Mouse (Mus musculus) A20 (cell line): ENCODE measurements at regions not wholly inside any gene's neighbourhood (a gene's known extent, or its start where the extent isn't known, plus 50 kb on each side); places are given as distances from the start of the nearest gene placed in this dataset.
"Not testable (repeated sequence)": the region's sequence is repeated elsewhere in the genome, so short reads cannot be mapped to it uniquely, and the experiment has no call there.

Source experiments
- DNase-seq: peaks from one replicate; pipeline ENCODE4 v3.0.0-alpha.2; 2011; ENCODE audit warnings: low read depth, low spot score

DNA sequence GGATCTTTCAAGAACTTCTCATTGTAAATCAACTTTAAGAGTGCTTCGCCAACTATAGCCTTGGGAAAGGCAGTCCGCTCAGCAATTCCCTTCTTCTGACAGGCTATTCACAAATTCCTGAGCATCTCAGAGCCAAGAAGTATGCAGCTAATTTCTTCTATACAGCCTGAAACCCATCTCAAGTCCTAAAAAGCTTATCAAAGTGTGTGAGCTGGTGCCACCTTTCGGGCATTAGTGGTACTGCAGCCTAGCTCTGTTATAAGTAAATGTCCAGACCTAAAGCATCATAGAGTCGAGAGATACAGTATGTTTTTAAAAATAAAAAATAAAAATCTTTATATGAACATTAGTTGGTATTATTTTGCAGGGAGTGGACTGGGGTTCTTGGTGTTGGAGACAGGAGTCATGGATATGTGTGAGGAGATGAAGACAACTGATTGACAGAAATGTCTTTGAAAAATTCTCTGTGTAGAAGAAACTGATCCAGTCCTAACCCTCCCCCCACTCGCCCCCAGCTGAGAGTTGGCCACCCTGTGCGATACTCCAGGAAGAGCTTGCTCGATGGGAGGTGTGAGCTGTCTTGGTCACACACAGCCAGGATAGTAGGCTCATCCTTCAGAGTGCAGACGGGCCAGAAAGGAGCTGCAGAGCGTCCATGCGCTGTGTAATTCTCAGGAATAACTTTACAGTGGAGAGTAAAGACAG lies 56.4 kb downstream of the Bod1 start:
- DNase-seq = peak; percentile 44

DNA sequence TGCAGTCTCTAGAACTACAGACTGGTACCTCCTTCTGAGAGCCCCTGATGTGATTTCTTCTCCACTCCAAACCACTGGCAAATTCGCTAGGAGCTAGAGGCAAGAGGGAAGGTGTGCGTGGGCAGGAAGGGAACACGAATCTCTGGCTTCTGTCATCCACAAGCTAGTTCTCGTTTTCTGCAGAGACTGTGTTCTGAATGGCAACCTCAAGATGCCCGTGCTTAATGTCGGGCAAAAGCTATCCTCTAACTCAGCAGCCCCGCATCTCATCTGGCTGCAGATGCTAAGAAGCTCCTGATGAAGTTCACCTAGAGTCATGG lies 57.3 kb downstream of the Bod1 start:
- no peak for DNase-seq

DNA sequence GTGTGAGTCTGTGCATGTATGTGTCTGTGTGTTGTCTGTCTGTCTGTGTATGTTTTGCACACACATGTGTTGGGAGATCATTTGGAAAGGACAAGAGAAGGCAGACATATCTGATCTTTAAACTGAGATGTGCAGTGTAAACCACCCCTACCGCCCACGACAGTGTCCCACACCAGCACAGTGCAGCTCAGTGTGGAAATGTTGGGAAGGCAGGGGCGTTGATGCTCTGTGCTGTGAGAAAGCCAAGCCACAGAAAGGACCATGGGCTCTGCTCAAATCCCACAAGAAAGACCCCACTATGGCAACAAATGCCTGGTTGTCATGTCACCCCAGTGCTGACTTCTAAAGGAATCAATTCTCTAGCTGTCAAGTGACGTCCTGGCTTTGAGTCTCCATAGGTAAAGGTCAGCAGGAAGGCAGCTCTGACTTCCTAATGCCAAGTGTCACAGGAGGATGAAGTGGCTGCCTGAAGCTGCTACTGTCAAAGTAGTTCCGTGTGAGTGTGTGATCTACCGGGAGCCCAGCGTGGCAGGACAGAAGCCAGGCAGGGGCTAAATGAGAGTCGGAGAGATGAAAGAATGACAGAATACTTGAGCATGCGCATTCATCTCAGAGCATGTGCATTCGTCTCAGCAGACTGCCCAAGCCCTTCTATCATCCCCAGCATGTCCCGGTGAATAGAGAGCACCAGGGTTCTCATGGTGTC lies 57.8 kb downstream of the Bod1 start:
- DNase-seq = no peak

DNA sequence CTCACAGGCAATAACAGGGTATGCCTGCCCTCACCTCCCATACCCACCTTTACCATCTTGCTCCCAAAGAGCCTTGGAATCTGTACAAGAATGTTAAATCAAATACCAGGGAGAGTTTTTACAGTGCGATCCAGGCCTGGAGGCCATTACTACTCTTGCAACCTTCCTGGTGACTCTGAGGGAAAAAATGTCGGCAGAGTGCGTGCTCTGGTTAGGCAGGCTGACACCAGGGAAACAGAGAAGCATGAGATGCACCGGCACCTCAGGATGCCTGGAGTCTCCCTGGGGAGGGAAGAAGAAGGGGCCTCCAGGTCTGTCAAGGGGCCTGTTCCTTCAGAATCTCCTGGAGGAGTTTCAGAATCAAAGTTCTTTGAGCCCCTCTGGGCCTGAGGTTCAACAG lies 63.2 kb downstream of the Bod1 start:
- DNase-seq = no peak

DNA sequence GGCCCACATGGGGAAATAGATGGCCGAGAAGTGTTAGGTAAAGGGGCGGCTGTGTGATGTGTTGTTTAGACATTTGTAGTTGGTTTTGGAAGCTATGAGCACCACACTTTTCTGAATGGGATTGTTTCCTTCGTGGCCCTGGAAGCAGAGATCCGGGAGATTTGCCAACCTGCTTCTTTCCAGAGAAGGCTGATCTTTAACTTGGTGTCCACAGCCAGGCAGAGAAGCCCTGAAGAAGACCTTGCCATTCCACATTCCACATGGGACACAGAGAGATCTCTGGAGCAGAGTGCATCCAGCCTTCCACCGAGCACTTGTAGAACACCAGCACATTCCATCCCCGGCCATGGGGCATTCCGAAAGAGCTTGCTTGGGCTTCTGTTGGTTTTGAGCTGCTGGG lies 70.2 kb downstream of the Bod1 start:
- DNase-seq = no peak

GRCm38 (mm10) chr11:31593604-31594003 lies 78.1 kb downstream of the Bod1 start:
- no peak for DNase-seq

GRCm38 (mm10) chr11:31592061-31592460 lies 79.6 kb downstream of the Bod1 start:
- no peak for DNase-seq

DNA sequence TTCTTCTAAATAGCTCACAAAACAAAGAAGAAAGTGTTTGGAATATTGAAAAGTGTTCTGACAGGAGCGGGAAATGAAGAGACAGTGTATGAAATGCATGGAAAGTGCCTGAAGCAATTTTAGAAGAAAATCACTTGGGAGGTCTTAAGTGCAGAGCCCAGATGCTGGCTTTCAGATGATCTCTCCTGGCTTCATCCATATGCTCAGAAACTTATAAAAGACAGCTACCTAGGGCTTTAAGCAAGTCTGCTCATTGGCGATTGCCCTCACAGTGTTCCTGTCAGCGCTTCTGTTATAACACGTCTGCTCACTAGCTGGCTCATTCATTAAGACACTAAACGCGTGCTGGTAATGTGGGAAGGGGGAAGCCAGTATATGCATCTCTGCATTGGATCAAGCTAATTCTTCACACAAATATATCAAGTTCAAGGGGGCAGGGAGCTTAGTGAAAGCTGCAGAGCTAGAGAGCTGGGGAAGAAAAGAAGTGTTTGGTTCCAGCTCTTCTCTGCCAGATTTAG lies 80.6 kb downstream of the Bod1 start:
- DNase-seq = no peak

GRCm38 (mm10) chr11:31574941-31575340 lies 96.7 kb downstream of the Bod1 start:
- DNase-seq = no peak

DNA sequence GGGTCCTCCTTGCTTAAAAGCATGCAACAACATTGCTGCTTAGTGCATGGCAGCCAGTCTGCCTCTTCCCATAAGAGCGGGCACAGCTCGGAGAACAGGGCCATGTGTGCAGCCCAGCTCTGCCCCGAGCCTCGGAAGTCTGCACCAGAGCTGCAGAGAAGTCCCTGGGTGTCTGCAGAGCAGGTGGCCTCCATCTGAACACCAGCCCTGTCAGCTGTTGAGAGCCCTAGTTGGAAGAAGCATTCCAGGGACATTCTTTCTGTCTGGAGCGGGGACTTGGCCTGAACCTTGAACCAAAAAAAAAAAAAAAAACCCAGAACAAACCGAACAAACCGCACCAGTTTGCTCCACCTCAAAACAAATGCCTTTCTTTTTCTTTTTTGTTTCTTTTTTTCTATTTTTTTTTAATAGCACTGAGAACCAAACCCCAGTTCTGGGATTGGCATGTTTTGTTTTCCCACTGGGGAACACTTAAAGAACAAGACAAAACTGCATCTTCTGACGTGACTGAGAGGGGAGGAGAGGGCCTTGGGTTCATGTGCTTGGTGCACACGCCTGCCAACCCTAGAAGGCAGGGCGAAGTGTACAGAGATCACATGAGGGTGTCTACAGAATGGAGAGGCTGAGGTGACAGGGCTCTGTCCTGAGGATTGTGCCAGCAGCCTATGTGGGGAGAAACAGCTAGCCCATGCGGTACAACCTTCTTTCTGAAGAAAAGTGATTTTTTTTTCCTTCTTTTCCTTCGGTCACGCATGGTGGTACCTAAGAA lies 106.8 kb downstream of the Bod1 start:
- DNase-seq = no peak

DNA sequence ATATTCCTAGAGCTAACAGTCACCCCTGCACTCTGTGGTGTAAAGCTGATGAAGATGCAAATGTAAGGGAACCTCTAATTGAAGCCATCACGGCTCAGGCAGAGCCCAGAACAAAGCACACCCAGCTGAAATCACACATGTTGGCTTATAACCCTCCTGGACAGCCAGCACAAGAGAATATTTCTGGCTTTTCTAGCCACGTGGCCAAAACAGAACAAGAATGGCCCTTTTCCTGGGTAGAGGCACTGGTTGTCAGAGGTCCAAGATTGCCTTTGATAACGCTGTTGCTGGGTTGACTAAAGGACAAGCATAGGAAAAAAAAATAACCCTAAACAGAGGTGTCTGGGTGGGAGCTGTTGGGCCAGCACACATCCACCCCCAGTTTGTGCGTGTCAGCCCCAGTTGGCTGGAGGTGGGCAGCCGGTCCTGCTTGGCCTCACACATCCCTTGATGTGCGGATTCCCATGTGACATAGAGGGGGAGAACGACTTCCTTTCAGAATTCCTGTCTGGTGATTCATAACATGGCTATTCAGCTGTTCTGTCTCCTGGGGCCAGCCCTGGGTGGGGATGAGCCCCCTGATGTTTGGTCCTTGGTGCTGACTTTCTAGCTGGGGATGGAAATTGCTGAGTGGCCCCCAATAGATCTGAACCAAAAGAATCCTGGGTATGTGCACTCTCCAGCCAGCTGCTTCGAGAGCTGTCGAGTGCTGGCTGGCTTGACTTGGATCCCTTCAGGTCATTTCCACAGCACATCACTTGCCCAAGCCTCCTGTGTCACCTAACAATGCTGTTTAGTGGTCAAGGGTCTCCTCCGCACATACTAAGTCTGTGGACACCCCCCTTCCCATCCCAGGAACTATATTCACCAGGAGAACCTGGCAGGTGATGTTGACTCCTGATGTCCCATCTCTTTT lies 107.6 kb downstream of the Bod1 start:
- DNase-seq = no peak

DNA sequence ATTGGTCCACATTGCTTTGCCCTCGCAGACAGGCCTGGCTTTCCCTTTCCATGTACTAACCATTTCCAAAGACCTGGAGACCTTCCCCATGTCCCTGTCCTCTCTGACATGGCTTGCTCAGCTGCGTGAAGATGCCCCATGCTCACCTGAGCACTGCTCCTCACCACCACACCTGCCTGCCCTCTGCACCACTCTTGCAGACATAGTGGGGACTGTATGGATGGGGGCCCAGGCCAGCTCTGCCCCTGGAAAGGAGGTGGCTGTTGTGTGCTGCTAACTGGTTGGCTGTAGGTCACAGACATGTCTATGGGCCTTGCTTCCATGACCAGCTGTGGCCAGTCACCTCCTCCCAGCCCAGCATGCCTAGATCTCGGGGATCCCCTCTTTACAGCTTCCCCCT lies 108.7 kb downstream of the Bod1 start:
- no peak for DNase-seq

DNA sequence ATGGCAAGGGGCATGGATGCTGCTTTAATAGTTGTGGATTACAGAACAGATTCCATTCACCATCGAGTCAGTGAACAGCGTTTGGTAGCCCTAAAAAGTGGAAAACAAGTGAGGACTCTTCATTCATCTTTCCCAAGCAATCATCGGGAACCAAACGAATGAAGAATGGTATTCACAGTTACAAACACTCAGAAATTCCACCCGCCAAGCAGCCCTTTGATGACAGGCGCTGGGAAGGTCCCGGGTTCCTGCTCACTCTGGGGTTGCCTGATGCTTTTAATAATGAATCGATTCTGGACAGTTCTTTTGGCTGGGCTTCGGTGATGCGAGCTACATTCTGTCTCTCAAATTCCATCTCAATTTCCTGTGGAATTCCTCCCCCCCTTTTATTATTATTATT lies 110.9 kb downstream of the Bod1 start:
- DNase-seq = no peak

DNA sequence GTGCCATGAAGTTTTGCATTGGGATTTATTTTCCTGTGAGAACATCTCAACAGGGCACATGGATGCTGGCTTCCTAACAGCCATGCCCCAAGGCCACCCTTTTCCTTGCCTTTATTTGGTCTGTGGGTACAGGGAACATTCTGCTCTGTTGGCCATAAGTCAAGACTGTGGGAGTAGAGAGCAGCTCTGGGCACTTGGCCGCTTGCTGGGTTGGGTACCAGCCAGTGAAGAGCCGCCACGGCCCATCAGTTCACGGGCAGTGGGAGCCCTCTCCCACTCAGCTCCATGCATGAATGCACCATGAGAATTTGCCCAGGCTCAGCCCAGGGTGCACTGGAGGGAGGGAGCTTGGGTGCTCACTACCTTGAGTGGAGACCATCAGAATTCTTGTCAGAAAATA lies 116.6 kb downstream of the Bod1 start:
- no peak for DNase-seq

DNA sequence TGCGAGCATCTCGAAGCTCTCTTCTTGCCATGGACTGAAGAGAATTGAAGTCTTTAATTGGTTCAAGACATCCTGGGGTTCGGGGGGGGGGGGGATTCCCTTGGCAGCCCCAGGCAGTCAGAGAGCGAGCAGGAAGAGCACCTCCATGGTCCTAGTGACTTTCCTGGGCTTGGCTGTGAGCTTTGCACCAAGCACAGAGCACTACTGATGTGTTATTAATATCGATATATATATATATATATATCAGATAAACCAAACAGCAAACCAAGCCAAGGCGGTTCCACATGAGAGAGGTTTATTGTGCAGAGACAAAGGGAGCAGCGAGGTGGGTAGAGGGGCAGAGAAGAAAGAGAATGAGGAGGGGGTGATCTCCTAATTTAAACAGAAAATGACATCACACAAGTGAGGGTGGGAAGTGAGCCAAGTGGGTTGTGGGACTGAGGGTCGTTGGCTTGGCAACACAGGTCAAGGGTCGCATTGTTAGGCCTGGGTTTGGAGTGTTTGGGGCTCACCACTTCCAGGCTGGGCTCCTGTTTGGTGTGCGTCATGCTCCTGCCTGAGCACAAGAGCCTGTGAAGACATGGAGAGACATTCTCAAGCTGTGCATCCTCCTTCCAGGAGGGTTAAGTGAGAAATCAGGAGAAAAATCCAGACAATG lies 119.9 kb downstream of the Bod1 start:
- no peak for DNase-seq

- DNase-seq = no peak
These were observed 120.7 kb downstream of the Bod1 start for GRCm38 (mm10) chr11:31550747-31551613.

DNA sequence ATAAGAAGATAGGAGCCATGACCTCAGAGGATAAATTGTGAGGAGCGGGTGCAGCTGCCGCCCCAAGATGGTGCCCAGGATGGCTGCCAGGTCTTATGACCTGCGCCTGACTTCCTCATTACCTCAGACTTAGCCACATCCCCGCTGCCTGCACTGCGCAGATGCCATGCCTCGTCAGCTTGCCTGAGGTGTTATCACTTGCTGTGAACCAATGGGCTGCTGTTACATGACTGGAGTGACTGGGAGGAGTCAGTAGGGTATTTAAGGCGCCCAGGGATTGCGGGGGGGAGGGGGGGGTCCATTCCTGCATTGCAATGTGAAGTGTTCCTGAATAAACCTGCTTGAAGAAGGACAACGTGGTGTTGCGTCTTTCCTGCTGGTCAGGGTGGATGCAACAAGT lies 126.2 kb downstream of the Bod1 start:
- DNase-seq = not testable (repeated sequence)

DNA sequence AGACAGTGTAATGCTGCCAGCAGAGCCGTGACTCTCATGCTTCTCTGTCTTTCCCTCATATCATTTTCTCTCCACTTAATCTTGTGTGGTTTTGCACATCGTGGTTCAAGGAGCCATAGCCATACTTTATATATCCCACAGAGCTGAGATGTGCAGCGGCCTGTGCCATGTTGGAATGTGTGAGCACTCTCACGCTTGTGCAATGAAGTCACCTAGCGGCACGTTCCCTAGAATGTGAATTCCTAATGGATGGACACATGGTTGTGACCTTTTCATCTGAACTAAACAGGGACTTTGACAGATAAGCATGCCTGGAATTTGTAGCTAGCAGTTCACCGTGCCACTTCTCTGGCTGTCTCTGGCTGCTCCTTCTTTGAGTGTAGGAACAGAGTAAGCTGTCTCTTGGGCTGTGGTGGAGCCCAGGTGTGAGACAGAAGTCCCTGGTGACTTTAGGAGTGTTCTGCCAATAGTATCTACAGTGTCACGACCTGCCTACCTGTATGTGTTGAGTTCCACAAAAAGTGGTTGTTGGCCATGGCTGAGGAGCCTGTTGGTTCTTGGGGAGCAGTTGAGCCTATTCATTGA lies 129.0 kb downstream of the Bod1 start:
- DNase-seq = no peak

- DNase-seq = no peak
These were observed 130.3 kb downstream of the Bod1 start for GRCm38 (mm10) chr11:31541425-31541824.

DNA sequence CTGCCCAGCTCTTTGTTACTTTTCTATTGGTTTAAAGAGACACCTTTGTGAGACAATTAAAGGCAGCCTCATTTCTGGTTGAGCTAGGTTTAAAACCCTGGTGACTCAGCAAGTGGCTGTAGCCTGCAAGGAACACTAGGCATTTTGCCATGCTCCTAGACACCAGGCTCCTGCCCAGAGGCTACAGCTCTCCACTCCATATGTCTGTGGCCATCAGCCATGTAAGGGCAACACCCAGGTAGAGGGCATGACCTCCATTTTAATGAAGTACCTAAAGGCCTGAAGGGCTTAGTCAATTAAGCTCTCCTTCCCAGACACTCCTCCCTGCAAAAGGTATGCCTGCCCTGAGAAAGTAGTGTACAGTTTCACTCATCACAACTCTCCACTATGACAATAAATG lies 130.9 kb downstream of the Bod1 start:
- no peak for DNase-seq
